Mouse (Mus musculus) CH12.LX (cell line): ENCODE measurements at regions not wholly inside any gene's neighbourhood (a gene's known extent, or its start where the extent isn't known, plus 50 kb on each side); places are given as distances from the start of the nearest gene placed in this dataset.

Source experiments
- DNase-seq: peaks from one replicate; pipeline ENCODE4 v3.0.0-alpha.2; 2013; ENCODE audit errors: extremely low read depth
- H3K27ac ChIP-seq: 2 replicates; pipeline ENCODE4 v1.5.1; 2012; ENCODE audit warnings: low read depth, mild to moderate bottlenecking, control low read depth, moderate library complexity; ENCODE audit not compliant: insufficient read depth
- H3K27me3 ChIP-seq: replicated peaks from 2 replicates; pipeline ENCODE3; 2012; ENCODE audit warnings: inconsistent platforms
- H3K36me3 ChIP-seq, 2 experiments: replicated peaks in 1 of 2; 2 replicates each; pipeline versions ENCODE3 to v1.6.1; 2012; ENCODE audit warnings: inconsistent platforms in 1 of 2, low read length in 1 of 2, mild to moderate bottlenecking in 1 of 2, mixed read lengths in 1 of 2, moderate library complexity in 1 of 2; ENCODE audit not compliant: control insufficient read depth in 1 of 2, insufficient read depth in 1 of 2
- H3K4me1 ChIP-seq, 2 experiments: 2 replicates each; pipeline ENCODE4 v1.6.1; 2012; ENCODE audit warnings: inconsistent platforms in 1 of 2, moderate library complexity in 1 of 2; ENCODE audit not compliant: insufficient read depth in 2 of 2, control insufficient read depth in 1 of 2
- H3K4me2 ChIP-seq: 2 replicates; pipeline ENCODE4 v1.6.1; 2012; ENCODE audit warnings: low read depth, mild to moderate bottlenecking, control low read depth; ENCODE audit not compliant: poor library complexity, insufficient read depth, severe bottlenecking
- H3K4me3 ChIP-seq, 3 experiments: fragments of 150-350 bp in 1 of 3; sonication (generic) in 1 of 3; replicated peaks in 1 of 3; 2 replicates each; pipeline versions ENCODE3 to v1.5.1; 2011 to 2012; ENCODE audit warnings: low read depth in 2 of 3, low read length in 2 of 3, mild to moderate bottlenecking in 2 of 3, moderate library complexity in 2 of 3, control low read depth in 1 of 3, improper control_type of control experiment in 1 of 3, inconsistent platforms in 1 of 3, mixed read lengths in 1 of 3; ENCODE audit not compliant: poor library complexity in 1 of 3
- H3K79me2 ChIP-seq: replicated peaks from 2 replicates; pipeline ENCODE4 v1.6.1; 2012; ENCODE audit warnings: mild to moderate bottlenecking, moderate library complexity; ENCODE audit not compliant: control insufficient read depth, poor library complexity, insufficient read depth, severe bottlenecking; ENCODE audit errors: extremely low read depth
- H3K9ac ChIP-seq: 2 replicates; pipeline ENCODE4 v1.6.1; 2012; ENCODE audit warnings: low read depth, mild to moderate bottlenecking, control low read depth, moderate library complexity; ENCODE audit not compliant: insufficient read depth
- H3K9me3 ChIP-seq: replicated peaks from 2 replicates; pipeline ENCODE3; 2012; ENCODE audit warnings: low read length, inconsistent platforms, mixed read lengths
- BHLHE40 ChIP-seq: IDR thresholded peaks from 2 replicates; pipeline ENCODE4 v1.6.1; 2011; ENCODE audit warnings: mild to moderate bottlenecking, low read depth, low read length, improper control_type of control experiment
- CHD1 ChIP-seq: IDR thresholded peaks from 2 replicates; pipeline ENCODE4 v1.6.1; 2012; ENCODE audit warnings: low read depth, low read length, improper control_type of control experiment, inconsistent platforms
- CHD2 ChIP-seq: IDR thresholded peaks from 2 replicates; pipeline ENCODE4 v1.6.1; 2011; ENCODE audit warnings: low read length, improper control_type of control experiment
- CTCF ChIP-seq, 2 experiments: IDR thresholded peaks in 1 of 2; conservative IDR thresholded peaks in 1 of 2; 2 replicates each; pipeline ENCODE4 v1.5.1; 2011 to 2012; ENCODE audit warnings: low read depth in 2 of 2, low read length in 2 of 2, improper control_type of control experiment in 1 of 2, inconsistent platforms in 1 of 2, mild to moderate bottlenecking in 1 of 2, moderate library complexity in 1 of 2
- E2F4 ChIP-seq: IDR thresholded peaks from 2 replicates; pipeline ENCODE4 v1.6.1; 2011; ENCODE audit warnings: low read depth, low read length, improper control_type of control experiment; ENCODE audit not compliant: insufficient replicate concordance
- ELF1 ChIP-seq: IDR thresholded peaks from 2 replicates; pipeline ENCODE4 v1.6.1; 2014; ENCODE audit warnings: low read depth, mild to moderate bottlenecking, inconsistent platforms, low read length, improper control_type of control experiment
- EP300 ChIP-seq: IDR thresholded peaks from 2 replicates; pipeline ENCODE4 v1.6.1; 2011; ENCODE audit warnings: low read length, improper control_type of control experiment
- ETS1 ChIP-seq: conservative IDR thresholded peaks from 2 replicates; pipeline ENCODE4 v1.6.1; 2012; ENCODE audit warnings: low read depth, mild to moderate bottlenecking, inconsistent platforms, low read length, improper control_type of control experiment, moderate library complexity
- GABPA ChIP-seq: IDR thresholded peaks from 2 replicates; pipeline ENCODE4 v1.6.1; 2012; ENCODE audit warnings: low read depth, low read length, improper control_type of control experiment, inconsistent platforms; ENCODE audit not compliant: insufficient replicate concordance
- HCFC1 ChIP-seq: IDR thresholded peaks from 2 replicates; pipeline ENCODE4 v1.6.1; 2012; ENCODE audit warnings: low read depth, mild to moderate bottlenecking, inconsistent platforms, low read length, improper control_type of control experiment
- IRF4 ChIP-seq: IDR thresholded peaks from 2 replicates; pipeline ENCODE4 v1.6.1; 2014; ENCODE audit warnings: low read depth, mild to moderate bottlenecking, inconsistent platforms, low read length, improper control_type of control experiment
- JUN ChIP-seq: IDR thresholded peaks from 2 replicates; pipeline ENCODE4 v1.6.1; 2011; ENCODE audit warnings: low read depth, mild to moderate bottlenecking, low read length, improper control_type of control experiment, moderate library complexity; ENCODE audit not compliant: insufficient read depth
- JUND ChIP-seq: conservative IDR thresholded peaks from 2 replicates; pipeline ENCODE4 v1.6.1; 2011; ENCODE audit warnings: low read depth, low read length, improper control_type of control experiment
- KAT2A ChIP-seq: IDR thresholded peaks from 2 replicates; pipeline ENCODE4 v1.6.1; 2012; ENCODE audit warnings: low read length, improper control_type of control experiment, inconsistent platforms; ENCODE audit not compliant: insufficient replicate concordance
- MAFK ChIP-seq: IDR thresholded peaks from 2 replicates; pipeline ENCODE4 v1.6.1; 2011; ENCODE audit warnings: low read length, improper control_type of control experiment; ENCODE audit not compliant: insufficient replicate concordance
- MAX ChIP-seq: IDR thresholded peaks from 2 replicates; pipeline ENCODE4 v1.6.1; 2011; ENCODE audit warnings: low read length, improper control_type of control experiment
- MAZ ChIP-seq: IDR thresholded peaks from 2 replicates; pipeline ENCODE4 v1.6.1; 2012; ENCODE audit warnings: low read depth, mild to moderate bottlenecking, inconsistent platforms, low read length, improper control_type of control experiment, moderate library complexity
- MEF2A ChIP-seq: IDR thresholded peaks from 2 replicates; pipeline ENCODE4 v1.6.1; 2014; ENCODE audit warnings: low read depth, mild to moderate bottlenecking, inconsistent platforms, low read length, improper control_type of control experiment, borderline replicate concordance
- MXI1 ChIP-seq: IDR thresholded peaks from 2 replicates; pipeline ENCODE4 v1.6.1; 2011; ENCODE audit warnings: mild to moderate bottlenecking, low read depth, low read length, improper control_type of control experiment
- MYC ChIP-seq: IDR thresholded peaks from 2 replicates; pipeline ENCODE4 v1.6.1; 2011; ENCODE audit warnings: low read depth, mild to moderate bottlenecking, improper control_type of control experiment, low read length
- NELFE ChIP-seq: IDR thresholded peaks from 2 replicates; pipeline ENCODE4 v1.6.1; 2011; ENCODE audit warnings: low read depth, low read length, improper control_type of control experiment
- NRF1 ChIP-seq: IDR thresholded peaks from 2 replicates; pipeline ENCODE4 v1.6.1; 2014; ENCODE audit warnings: low read depth, mild to moderate bottlenecking, inconsistent platforms, low read length, improper control_type of control experiment, moderate library complexity
- PAX5 ChIP-seq: IDR thresholded peaks from 2 replicates; pipeline ENCODE4 v1.6.1; 2012; ENCODE audit warnings: low read length, inconsistent platforms, mixed read lengths
- POLR2A ChIP-seq: IDR thresholded peaks from 2 replicates; pipeline ENCODE4 v1.6.1; 2011; ENCODE audit warnings: low read depth, mild to moderate bottlenecking, improper control_type of control experiment, low read length
- POLR2AphosphoS2 ChIP-seq: IDR thresholded peaks from 2 replicates; pipeline ENCODE4 v1.6.1; 2011; ENCODE audit warnings: low read depth, low read length, improper control_type of control experiment
- RAD21 ChIP-seq: IDR thresholded peaks from 2 replicates; pipeline ENCODE4 v1.6.1; 2011; ENCODE audit warnings: low read depth, mild to moderate bottlenecking, low read length, improper control_type of control experiment, moderate library complexity
- RCOR1 ChIP-seq: conservative IDR thresholded peaks from 2 replicates; pipeline ENCODE4 v1.6.1; 2012; ENCODE audit warnings: low read depth, mild to moderate bottlenecking, inconsistent platforms, low read length, improper control_type of control experiment
- SIN3A ChIP-seq: IDR thresholded peaks from 2 replicates; pipeline ENCODE4 v1.6.1; 2012; ENCODE audit warnings: low read length, improper control_type of control experiment, inconsistent platforms
- SMC3 ChIP-seq: IDR thresholded peaks from 2 replicates; pipeline ENCODE4 v1.6.1; 2011; ENCODE audit warnings: low read depth, low read length, improper control_type of control experiment
- TBP ChIP-seq: conservative IDR thresholded peaks from 2 replicates; pipeline ENCODE4 v1.6.1; 2011; ENCODE audit warnings: low read depth, low read length, improper control_type of control experiment
- TCF12 ChIP-seq: IDR thresholded peaks from 2 replicates; pipeline ENCODE4 v1.6.1; 2014; ENCODE audit warnings: low read depth, mild to moderate bottlenecking, inconsistent platforms, low read length, improper control_type of control experiment
- UBTF ChIP-seq: IDR thresholded peaks from 2 replicates; pipeline ENCODE4 v1.6.1; 2012; ENCODE audit warnings: low read depth, mild to moderate bottlenecking, inconsistent platforms, low read length, improper control_type of control experiment, moderate library complexity
- USF1 ChIP-seq: IDR thresholded peaks from 2 replicates; pipeline ENCODE4 v1.6.1; 2014; ENCODE audit warnings: low read depth, mild to moderate bottlenecking, inconsistent platforms, low read length, improper control_type of control experiment
- USF2 ChIP-seq: conservative IDR thresholded peaks from 2 replicates; pipeline ENCODE4 v1.6.1; 2011; ENCODE audit warnings: low read depth, low read length, improper control_type of control experiment
- ZC3H11A ChIP-seq: IDR thresholded peaks from 2 replicates; pipeline ENCODE4 v1.6.1; 2012; ENCODE audit warnings: low read depth, mild to moderate bottlenecking, inconsistent platforms, low read length, improper control_type of control experiment
- ZKSCAN1 ChIP-seq: IDR thresholded peaks from 2 replicates; pipeline ENCODE4 v1.6.1; 2012; ENCODE audit warnings: low read depth, inconsistent platforms, low read length, improper control_type of control experiment, borderline replicate concordance
- ZMIZ1 ChIP-seq: IDR thresholded peaks from 2 replicates; pipeline ENCODE4 v1.6.1; 2012; ENCODE audit warnings: low read depth, mild to moderate bottlenecking, inconsistent platforms, low read length, improper control_type of control experiment
- ZNF384 ChIP-seq: IDR thresholded peaks from 2 replicates; pipeline ENCODE4 v1.6.1; 2012; ENCODE audit warnings: low read depth, low read length, improper control_type of control experiment, inconsistent platforms
- dilution Hi-C: fragments of 300-500 bp; cut with MboI; formaldehyde crosslinking; loops from 2 replicates; pipeline ENCODE4 v1.14.3; 2020; ENCODE audit warnings: low sequenced_read_pairs; ENCODE audit not compliant: extremely low pct_unique_long_range_greater_than_20kb, extremely low pct_ligation_motif_present
- in situ Hi-C: fragments of 300-500 bp; cut with MboI; formaldehyde crosslinking; loops from 3 replicates; pipeline ENCODE4 v1.14.3; 2019; ENCODE audit warnings: low sequenced_read_pairs, low pct_ligation_motif_present, low pct_unique_long_range_greater_than_20kb, mixed read lengths

DNA sequence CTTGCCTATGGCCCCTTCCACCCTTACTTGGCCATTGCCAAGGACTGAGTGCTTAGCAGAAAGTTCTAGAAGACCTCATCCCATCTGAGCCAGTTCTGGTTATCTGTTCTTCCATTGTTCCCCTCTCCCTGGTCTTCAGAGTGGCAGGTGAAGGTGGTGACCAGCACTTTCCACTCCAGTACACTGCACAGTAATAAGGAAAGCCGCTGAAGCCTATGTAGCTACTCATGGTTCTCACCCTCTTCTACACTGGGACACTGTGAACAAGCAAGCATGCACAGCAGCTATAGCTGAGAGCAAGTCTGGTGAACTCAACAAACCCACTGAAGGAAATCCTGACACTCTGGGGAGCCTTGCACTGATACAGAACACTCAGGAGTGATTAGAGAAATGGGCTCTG, 175.4 kb downstream of the Lmo4 start:
- H3K27ac ChIP-seq, result no peak overlapping the region
- in situ Hi-C loops, result no loop called here
- H3K4me3 ChIP-seq, result no peak overlapping the region
- peaks cover 3% of the 10 kb centered on the region for H3K9me3 ChIP-seq
- peaks cover 20 to 34% of the 10 kb centered on the region in 2 experiments for H3K4me1 ChIP-seq
- H3K36me3 ChIP-seq, result no peaks in the 10 kb centered on the region
- dilution Hi-C loops, result no loop called here
- H3K9ac ChIP-seq, result no peak overlapping the region
- DNase-seq, result peak; percentile 53
- H3K27me3 ChIP-seq, result no peaks in the 10 kb centered on the region
- H3K79me2 ChIP-seq, result no peaks in the 10 kb centered on the region
- no peak overlapping the region for H3K4me2 ChIP-seq
- TF ChIP-seq SMC3 (no peak), POLR2A (no peak; the same call in 1 of the 2 replicates), ETS1 (peak; percentile 52), ZNF384 (no peak), HCFC1 (no peak), IRF4 (peak; percentile 87), KAT2A (no peak), TBP (no peak), MYC (0 out of 2 replicates have a peak, but pooled peaks have one; percentile 26), MAZ (no peak), ZC3H11A (no peak), EP300 (peak; percentile 87), USF1 (no peak), UBTF (no peak), NRF1 (no peak), JUN (peak; percentile 78), RAD21 (no peak), CHD1 (no peak), RCOR1 (no peak), SIN3A (no peak), BHLHE40 (peak; percentile 49), MAX (no peak), MXI1 (no peak), ELF1 (no peak), USF2 (no peak), NELFE (no peak), JUND (peak; percentile 82), MAFK (0 out of 2 replicates have a peak, but pooled peaks have one; percentile 18), ZMIZ1 (no peak), GABPA (no peak), CTCF (conservative IDR thresholded peaks at IDR 0.05 in 1 of 2, IDR thresholded peaks at IDR 0.05 in 1 of 2; ENCODE audit: low read depth in 2 of 2, low read length in 2 of 2) (no peak), TCF12 (0 out of 2 replicates have a peak, but pooled peaks have one; percentile 35), POLR2AphosphoS2 (no peak), PAX5 (no peak), ZKSCAN1 (no peak), E2F4 (no peak), CHD2 (no peak), MEF2A (no peak)
